Mouse (Mus musculus): ENCODE data around the gene Eras.
"Not testable (repeated sequence)": the region's sequence is repeated elsewhere in the genome, so short reads cannot be mapped to it uniquely, and the experiment has no call there.

Eras gene

GRCm38 (mm10) chrX:7928270-7928790, at the start of gene Eras:
Gene Eras, minus strand, starts transcription at chrX:7928607.
- no peak for DNase-seq (ENCODE audit: low spot score)

- DNase-seq (ENCODE audit: low spot score), result no peak
Observed at GRCm38 (mm10) chrX:7977892-7978291, 49.5 kb upstream of the Eras start, which contains the start of gene Gata1. Gene Gata1, minus strand, starts transcription at chrX:7978071.

GRCm38 (mm10) chrX:7971292-7971691, 42.9 kb upstream of the Eras start:
- DNase-seq (ENCODE audit: low spot score), result no peak

GRCm38 (mm10) chrX:7968899-7969298, 40.5 kb upstream of the Eras start:
- DNase-seq (ENCODE audit: low spot score), result no peak

GRCm38 (mm10) chrX:7968226-7968625, 39.8 kb upstream of the Eras start:
- DNase-seq (ENCODE audit: low spot score), result no peak

- DNase-seq (ENCODE audit: low spot score), result no peak
Observed at GRCm38 (mm10) chrX:7967596-7968201, 39.3 kb upstream of the Eras start.

- DNase-seq (ENCODE audit: low spot score), result no peak
Observed at GRCm38 (mm10) chrX:7966161-7966560, 37.8 kb upstream of the Eras start.

GRCm38 (mm10) chrX:7963829-7964626, 35.6 kb upstream of the Eras start:
- no peak for DNase-seq (ENCODE audit: low spot score)

- no peak for DNase-seq (ENCODE audit: low spot score)
Observed at GRCm38 (mm10) chrX:7958868-7959267, 30.5 kb upstream of the Eras start.

- no peak for DNase-seq (ENCODE audit: low spot score)
Observed at GRCm38 (mm10) chrX:7950091-7950490, 21.7 kb upstream of the Eras start.

GRCm38 (mm10) chrX:7947900-7948492, 19.6 kb upstream of the Eras start:
- DNase-seq (ENCODE audit: low spot score), result peak; percentile 51

GRCm38 (mm10) chrX:7947108-7947899, 18.9 kb upstream of the Eras start, which contains the start of gene Hdac6:
Gene Hdac6, minus strand, starts transcription at chrX:7947889.
- DNase-seq (ENCODE audit: low spot score), result no peak

- no peak for DNase-seq (ENCODE audit: low spot score)
Observed at GRCm38 (mm10) chrX:7945618-7946017, 17.2 kb upstream of the Eras start.

GRCm38 (mm10) chrX:7937667-7938066, 9.3 kb upstream of the Eras start:
- no peak for DNase-seq (ENCODE audit: low spot score)

- no peak for DNase-seq (ENCODE audit: low spot score)
Observed at GRCm38 (mm10) chrX:7936874-7937273, 8.5 kb upstream of the Eras start.

GRCm38 (mm10) chrX:7927116-7927515, 1.3 kb downstream of the Eras start:
- no peak for DNase-seq (ENCODE audit: low spot score)

- no peak for DNase-seq (ENCODE audit: low spot score)
Observed at GRCm38 (mm10) chrX:7926266-7926665, 2.1 kb downstream of the Eras start.

GRCm38 (mm10) chrX:7922032-7922431, 6.4 kb downstream of the Eras start:
- DNase-seq (ENCODE audit: low spot score), result no peak

GRCm38 (mm10) chrX:7919601-7920383, 8.6 kb downstream of the Eras start, which contains the start of gene Pcsk1n:
Gene Pcsk1n, plus strand, starts transcription at chrX:7919822.
- no peak for DNase-seq (ENCODE audit: low spot score)

GRCm38 (mm10) chrX:7917960-7918359, 10.4 kb downstream of the Eras start:
- not testable (repeated sequence) for DNase-seq (ENCODE audit: low spot score)

GRCm38 (mm10) chrX:7915669-7916068, 12.7 kb downstream of the Eras start:
- DNase-seq (ENCODE audit: low spot score), result not testable (repeated sequence)
